Mouse (Mus musculus) frontal cortex, postnatal 10 days (tissue): ENCODE measurements at regions not wholly inside any gene's neighbourhood (a gene's known extent, or its start where the extent isn't known, plus 50 kb on each side); places are given as distances from the start of the nearest gene placed in this dataset.

ENCODE experiments used
- DNase-seq, 2 experiments: peaks; one replicate each; pipeline ENCODE4 v3.0.0; 2022; ENCODE audit warnings: low spot score in 2 of 2, mixed read lengths in 1 of 2

- no peak for DNase-seq
Observed at GRCm38 (mm10) chr9:63043304-63043703, 55.6 kb upstream of the Pias1 start.

GRCm38 (mm10) chr9:63038031-63038430 lies 50.3 kb upstream of the Pias1 start:
- DNase-seq: no peak
